Mouse (Mus musculus) left cerebral cortex, postnatal 36 days (tissue): ENCODE measurements around the gene Gm5622. TPM values are rescaled to one million over a fixed set of nuclear protein-coding genes. Genes with fewer than 3 reads are reported as not detected.
"Not testable (repeated sequence)": the region's sequence is repeated elsewhere in the genome, so short reads cannot be mapped to it uniquely, and the experiment has no call there.

Source experiments
- DNase-seq, 2 experiments: peaks; one replicate each; pipeline ENCODE4 v3.0.0; 2021 to 2022; ENCODE audit warnings: low spot score in 2 of 2, mixed read lengths in 1 of 2
- intact Hi-C: fragments of 180-260 bp; cut with DNase I; formaldehyde crosslinking; loops from one replicate; pipeline ENCODE4 v1.15.1; 2025
- total RNA-seq, 2 experiments: library from RNA; stranded (reverse); gene quantifications; 2 replicates each; pipeline ENCODE4 v1.2.3; 2021

Gene Gm5622
- total RNA-seq, result not detected

- intact Hi-C loops, result no loop called here
- no peak for DNase-seq
Observed at GRCm38 (mm10) chr14:51552490-51552889, at the start of gene Gm5622. Gene Gm5622, plus strand, starts transcription at chr14:51552790.

GRCm38 (mm10) chr14:51507416-51507815 is 45.2 kb upstream of the Gm5622 start:
- intact Hi-C loops, result no loop called here

GRCm38 (mm10) chr14:51573963-51574362 is 21.4 kb downstream of the Gm5622 start, which contains the start of gene Gm17175:
Gene Gm17175, minus strand, starts transcription at chr14:51574063.
- intact Hi-C loops, DNase-seq: not testable (repeated sequence)

More at GRCm38 (mm10) chr14:51507416-51507815, 45.2 kb upstream of the Gm5622 start:
- DNase-seq, result no peak

- intact Hi-C loops, DNase-seq: not testable (repeated sequence)
Observed at GRCm38 (mm10) chr14:51592039-51592438, 39.4 kb downstream of the Gm5622 start, which contains the start of gene Gm17174. Gene Gm17174, minus strand, starts transcription at chr14:51592139.

- DNase-seq, result no peak
- intact Hi-C loops, result no loop called here
Observed at GRCm38 (mm10) chr14:51611210-51611609, 58.6 kb downstream of the Gm5622 start, which contains the start of gene Gm17078. Gene Gm17078, minus strand, starts transcription at chr14:51611310.

GRCm38 (mm10) chr14:51632426-51632825 is 79.8 kb downstream of the Gm5622 start:
- peak; percentile 6 to 20 for DNase-seq
- intact Hi-C loops, result not testable (repeated sequence)

GRCm38 (mm10) chr14:51635566-51635965 is 83.0 kb downstream of the Gm5622 start, which contains the start of gene Gm4181:
Gene Gm4181, minus strand, starts transcription at chr14:51635666.
- intact Hi-C loops, DNase-seq: not testable (repeated sequence)

GRCm38 (mm10) chr14:51677269-51677668 is 124.7 kb downstream of the Gm5622 start:
- intact Hi-C loops, result no loop called here
- no peak for DNase-seq

GRCm38 (mm10) chr14:51695368-51695767 is 142.8 kb downstream of the Gm5622 start, which contains the start of gene Gm17079:
Gene Gm17079, minus strand, starts transcription at chr14:51695468.
- intact Hi-C loops, DNase-seq: not testable (repeated sequence)

Other genes with a start within 250 kb of the Gm5622 start
- gene Gm7247, start 191.0 kb upstream of the Gm5622 start, total RNA-seq, result not detected
- gene Vmn2r88, start 142.0 kb upstream of the Gm5622 start, total RNA-seq, result not detected
- gene Vmn2r89, start 100.9 kb upstream of the Gm5622 start, total RNA-seq, result not detected
- not detected for gene Gm17175, start 21.3 kb downstream of the Gm5622 start, total RNA-seq
- not detected for gene Gm17174, start 39.3 kb downstream of the Gm5622 start, total RNA-seq
- gene Gm17078, start 58.5 kb downstream of the Gm5622 start, total RNA-seq, result not detected
- gene Gm4181, start 82.9 kb downstream of the Gm5622 start, total RNA-seq, result not detected
- gene Gm17079, start 142.7 kb downstream of the Gm5622 start, total RNA-seq, result not detected
- gene Gm5800, start 164.4 kb downstream of the Gm5622 start, total RNA-seq, result not detected
- not detected for gene Ang4, start 220.8 kb downstream of the Gm5622 start, total RNA-seq
- gene AY358078, start 247.3 kb downstream of the Gm5622 start, total RNA-seq, result not detected